Mouse (Mus musculus) cerebellum, postnatal 10 days (tissue): ENCODE measurements around the gene Fmnl3.
A peak's percentile ranks its signal among the peaks of the same experiment; 100 is the strongest.

Source experiments
- DNase-seq, 2 experiments: peaks; one replicate each; pipeline ENCODE4 v3.0.0; 2021; ENCODE audit warnings: mixed read lengths in 2 of 2

Fmnl3 gene

GRCm38 (mm10) chr15:99342194-99342981 is 27.9 kb downstream of the Fmnl3 start:
- DNase-seq: no peak

DNA sequence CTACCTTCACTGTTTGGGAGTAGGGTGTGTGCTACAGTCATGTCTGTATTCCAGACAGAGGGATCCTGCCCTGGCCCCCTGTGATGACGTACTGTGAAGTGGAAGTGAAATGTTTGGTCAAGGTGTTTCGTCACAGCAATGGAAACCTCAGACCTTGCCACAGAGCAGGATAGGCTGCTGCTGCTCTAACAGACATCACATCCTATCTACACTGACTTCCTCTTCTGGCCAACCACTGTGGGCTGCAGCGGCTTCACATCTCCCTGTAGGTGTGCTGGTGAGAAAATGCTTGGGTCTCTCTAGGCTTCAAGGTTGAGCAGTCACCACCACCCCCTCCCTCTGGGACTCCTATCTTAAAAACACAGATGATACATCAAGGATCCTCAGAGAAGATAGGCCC is 29.2 kb downstream of the Fmnl3 start:
- DNase-seq: no peak

DNA sequence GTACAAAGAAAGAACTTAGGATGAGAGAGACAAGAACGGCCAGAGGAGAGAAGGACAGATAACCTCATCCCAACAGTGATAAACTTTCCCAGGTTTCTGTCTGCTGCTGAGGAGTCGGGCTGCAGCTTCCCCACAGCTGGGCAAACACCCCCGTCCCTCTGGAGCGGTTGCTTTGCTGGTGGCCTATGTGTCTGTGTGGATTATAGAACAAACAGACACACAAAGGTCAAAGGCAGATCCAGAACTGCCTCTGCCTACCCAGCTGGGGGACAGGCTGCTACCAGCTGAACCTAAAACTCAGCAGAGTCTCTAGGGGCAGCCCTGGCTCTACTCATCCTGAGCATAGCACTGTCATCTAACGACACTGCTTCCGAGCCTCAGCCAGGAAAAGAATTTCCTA is 30.6 kb downstream of the Fmnl3 start:
- DNase-seq: no peak

DNA sequence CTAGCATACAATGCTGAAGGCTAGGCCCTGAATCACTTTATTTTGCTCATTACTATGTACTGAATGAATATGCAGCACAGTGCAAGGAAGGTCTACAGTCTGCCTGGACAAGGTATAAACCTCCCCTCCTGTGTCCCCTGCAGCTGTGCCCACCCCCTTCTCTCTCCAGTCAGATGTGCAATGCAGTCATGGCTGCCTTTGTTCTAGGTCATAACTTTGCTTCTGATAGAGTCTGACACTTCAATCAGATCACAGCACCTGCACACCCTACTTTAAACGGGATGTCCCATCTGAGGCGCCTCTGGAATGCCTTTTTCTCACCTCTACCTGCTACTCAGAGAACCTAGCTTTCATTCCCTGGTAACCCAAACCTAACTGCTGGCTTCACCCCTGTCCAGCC is 31.4 kb downstream of the Fmnl3 start:
- DNase-seq: no peak

- DNase-seq: no peak
These were observed 34.4 kb downstream of the Fmnl3 start for GRCm38 (mm10) chr15:99335801-99336320.

GRCm38 (mm10) chr15:99334500-99334899 is 35.8 kb downstream of the Fmnl3 start:
- peak; percentile 83 to 85 for DNase-seq

GRCm38 (mm10) chr15:99333676-99334065 is 36.6 kb downstream of the Fmnl3 start:
- DNase-seq: peak; percentile 52 to 63

- peak; percentile 44 to 47 for DNase-seq
These were observed 37.2 kb downstream of the Fmnl3 start for GRCm38 (mm10) chr15:99332921-99333675.

DNA sequence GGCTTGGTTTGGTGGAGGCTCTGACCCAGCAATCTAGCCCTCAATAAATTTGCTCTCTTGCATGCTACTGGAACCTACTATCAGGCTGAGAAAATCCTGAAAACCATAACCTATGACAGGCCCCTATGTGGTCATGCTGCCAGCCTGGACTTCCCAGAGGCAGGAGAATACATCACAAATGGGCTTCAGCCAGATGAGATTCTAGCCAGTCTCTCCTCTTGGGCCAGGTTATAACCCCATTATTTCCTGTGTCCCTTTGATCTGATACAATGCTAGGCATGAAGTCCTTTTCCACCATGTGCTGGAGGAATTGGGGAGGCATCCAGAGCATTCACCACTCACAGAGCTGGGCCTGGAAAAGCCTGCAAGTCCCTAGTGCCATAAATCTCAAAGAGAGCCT is 38.2 kb downstream of the Fmnl3 start:
- no peak for DNase-seq

- DNase-seq: no peak
These were observed 38.9 kb downstream of the Fmnl3 start for GRCm38 (mm10) chr15:99331341-99331740.

- no peak for DNase-seq
These were observed 40.0 kb downstream of the Fmnl3 start for GRCm38 (mm10) chr15:99330324-99330723.

DNA sequence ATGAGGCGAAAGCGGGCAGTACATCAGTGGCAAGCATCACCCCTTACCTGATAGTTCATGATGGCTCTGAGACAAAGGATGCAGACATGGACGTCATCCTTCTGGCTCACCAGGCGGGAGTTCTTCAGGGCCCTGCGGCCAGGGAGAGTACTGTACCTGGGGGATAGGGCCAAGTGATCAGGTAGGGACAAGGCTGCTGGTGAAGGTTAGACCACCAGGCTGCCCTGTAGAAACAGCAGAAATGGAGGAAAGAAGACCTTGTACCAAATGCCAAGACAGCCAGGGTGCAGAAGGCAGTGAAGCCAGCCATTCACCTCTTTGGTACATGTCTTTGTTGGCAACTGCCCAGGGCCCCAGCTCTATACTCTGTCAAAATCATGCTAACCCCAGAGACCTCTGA is 42.3 kb downstream of the Fmnl3 start:
- DNase-seq: no peak

DNA sequence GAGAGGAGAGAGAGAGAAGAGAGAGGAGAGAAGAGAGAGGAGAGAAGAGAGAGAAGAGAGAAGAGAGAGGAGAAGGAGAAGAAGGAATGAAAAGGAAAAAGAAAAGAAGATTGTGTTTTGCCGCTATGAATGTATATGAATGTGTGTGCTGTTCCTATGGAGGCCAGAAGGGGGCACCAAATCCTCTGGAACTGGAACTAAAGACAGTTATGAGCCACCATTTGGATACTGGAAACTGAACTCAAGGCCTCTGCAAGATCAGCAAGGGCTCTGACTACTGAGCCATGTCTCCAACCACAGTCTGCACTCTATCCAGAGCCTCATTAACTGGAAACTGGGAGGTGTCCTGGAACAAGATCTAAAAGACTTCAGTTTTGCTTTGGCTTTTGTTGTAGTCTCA is 43.3 kb downstream of the Fmnl3 start:
- DNase-seq: peak; percentile 48 to 58

- DNase-seq: no peak
These were observed 43.9 kb downstream of the Fmnl3 start for GRCm38 (mm10) chr15:99326407-99326806.

DNA sequence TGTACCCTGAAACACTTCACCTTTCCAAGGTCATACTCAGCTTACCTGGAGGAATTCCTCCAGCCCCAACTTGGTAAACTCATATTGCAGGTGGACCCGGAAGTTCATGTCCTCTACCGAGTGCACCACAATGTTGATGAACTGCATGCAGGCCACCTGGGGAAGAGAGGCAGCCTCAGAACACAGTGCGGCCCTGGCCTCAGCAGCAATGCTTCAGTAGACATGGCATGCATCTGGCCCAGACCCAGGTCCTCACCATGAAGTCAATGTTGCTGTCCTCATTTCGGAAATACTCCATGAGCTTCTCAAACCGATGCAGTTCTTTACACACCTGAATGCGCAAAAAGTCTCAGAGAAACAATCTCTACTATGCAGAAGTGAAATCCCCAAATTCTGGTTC is 44.7 kb downstream of the Fmnl3 start:
- DNase-seq: no peak

DNA sequence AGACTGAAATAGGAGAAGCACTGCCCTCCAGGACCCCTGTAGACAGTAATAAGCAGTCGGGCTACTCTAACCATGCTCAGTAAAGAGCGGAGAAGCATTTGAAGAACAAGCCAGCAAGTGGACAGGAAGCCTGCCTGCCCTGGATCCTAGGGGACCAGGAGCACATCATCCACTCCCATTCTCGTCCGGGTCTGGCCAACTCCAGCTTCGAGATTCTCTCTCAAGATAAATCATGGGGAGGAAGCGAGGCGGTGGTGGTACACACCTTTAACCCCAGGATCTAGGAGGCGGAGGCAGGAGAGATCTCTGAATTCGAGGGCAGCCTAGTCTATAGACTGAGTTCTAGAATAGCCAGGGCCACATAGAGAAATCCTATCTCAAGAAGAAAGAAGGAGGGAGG is 46.1 kb downstream of the Fmnl3 start:
- no peak for DNase-seq

- DNase-seq: no peak
These were observed 49.3 kb downstream of the Fmnl3 start for GRCm38 (mm10) chr15:99320978-99321377.

DNA sequence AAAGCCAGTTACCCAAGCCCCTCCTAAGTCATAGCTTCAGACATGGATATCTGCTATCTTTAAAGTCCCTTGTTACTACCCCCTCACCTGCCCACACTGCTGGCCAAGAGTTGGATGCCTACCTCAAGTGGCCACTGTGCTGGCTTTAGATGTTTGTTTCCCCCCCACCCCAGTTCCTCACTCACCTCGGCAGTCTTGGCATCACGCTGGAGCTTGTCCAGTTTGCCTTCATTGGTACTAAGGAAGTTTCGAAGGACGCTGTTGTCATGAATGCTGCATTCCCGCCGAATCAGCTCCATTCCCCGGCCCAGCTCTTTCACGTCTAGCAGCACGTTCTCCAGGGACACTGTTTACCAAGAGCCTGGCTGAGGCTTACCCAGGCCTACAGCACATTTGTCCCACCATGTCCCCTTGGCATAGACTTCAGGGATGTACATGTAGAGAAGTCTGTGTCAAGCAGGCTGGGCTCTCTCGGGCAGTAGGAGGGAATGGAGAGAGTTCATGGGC is 50.1 kb downstream of the Fmnl3 start:
- DNase-seq: no peak

- DNase-seq: peak; percentile 56 to 57
These were observed 50.8 kb downstream of the Fmnl3 start for GRCm38 (mm10) chr15:99319411-99319871.

- peak; percentile 59 to 71 for DNase-seq
These were observed 51.3 kb downstream of the Fmnl3 start for GRCm38 (mm10) chr15:99318861-99319410.

GRCm38 (mm10) chr15:99318071-99318470 is 52.2 kb downstream of the Fmnl3 start:
- no peak for DNase-seq

GRCm38 (mm10) chr15:99317267-99317651 is 53.0 kb downstream of the Fmnl3 start:
- DNase-seq: no peak
